Mouse (Mus musculus) intestine, postnatal 0 days (tissue): ENCODE data around the gene Gm28845. TPM values are rescaled to one million over a fixed set of nuclear protein-coding genes. Genes with fewer than 3 reads are reported as not detected.

ENCODE experiments used
- ATAC-seq: fragments of 200-750 bp; cut with Nextera tagmentation; 2 replicates; pipeline ENCODE4 v1.8.0; 2017; ENCODE audit warnings: mild to moderate bottlenecking, moderate TSS enrichment, moderate library complexity
- H3K27ac ChIP-seq: fragments of 300-500 bp; sonication (generic); 2 replicates; pipeline ENCODE4 v1.5.1; 2014; ENCODE audit warnings: mild to moderate bottlenecking, low read depth, low read length, moderate library complexity
- H3K27me3 ChIP-seq: fragments of 300-500 bp; sonication (generic); replicated peaks from 2 replicates; pipeline ENCODE4 v1.6.1; 2014; ENCODE audit warnings: low read length, mixed read lengths; ENCODE audit not compliant: control insufficient read depth, insufficient read depth
- H3K36me3 ChIP-seq: fragments of 300-500 bp; sonication (generic); 2 replicates; pipeline ENCODE4 v1.6.1; 2014; ENCODE audit warnings: mild to moderate bottlenecking, moderate library complexity; ENCODE audit not compliant: control insufficient read depth, insufficient read depth
- H3K4me1 ChIP-seq: fragments of 300-500 bp; sonication (generic); replicated peaks from 2 replicates; pipeline ENCODE4 v1.6.1; 2014; ENCODE audit warnings: antibody characterized with exemption, low read length, mixed read lengths; ENCODE audit not compliant: control insufficient read depth, insufficient read depth
- H3K4me2 ChIP-seq: fragments of 300-500 bp; sonication (generic); replicated peaks from 2 replicates; pipeline ENCODE4 v1.6.1; 2014; ENCODE audit warnings: low read depth, mild to moderate bottlenecking, moderate library complexity
- H3K4me3 ChIP-seq: fragments of 300-500 bp; sonication (generic); 2 replicates; pipeline ENCODE4 v1.5.1; 2014; ENCODE audit warnings: low read depth, low read length
- H3K9ac ChIP-seq: fragments of 300-500 bp; sonication (generic); 2 replicates; pipeline ENCODE4 v1.6.1; 2014; ENCODE audit warnings: mild to moderate bottlenecking, low read depth, low read length
- H3K9me3 ChIP-seq: fragments of 300-500 bp; sonication (generic); 2 replicates; pipeline ENCODE4 v1.6.1; 2016; ENCODE audit warnings: mixed run types; ENCODE audit not compliant: control insufficient read depth
- CTCF ChIP-seq: sonication (generic); IDR thresholded peaks from 2 replicates; pipeline ENCODE4 v1.5.1; 2016; ENCODE audit warnings: low read depth, mild to moderate bottlenecking, control low read depth, antibody characterized with exemption, moderate library complexity
- WGBS: fragments of 180-500 bp; shearing (Covaris S2); extraction: QIAGEN DNeasy Blood & Tissue Kit; methylation state at CpG from one replicate; pipeline ENCODE4 v1.1.7; 2014; 5-methylcytosine and 5-hydroxymethylcytosine counted together
- polyA plus RNA-seq: library from polyadenylated mRNA; unstranded; fragments of >200 nt; fragmentation: Nextera tagmentation; extraction: Ambion mirVana; gene quantifications from 2 replicates; pipeline ENCODE4 v1.2.1, GENCODE M21; 2015

Gene Gm28845
- polyA plus RNA-seq, 1 experiment from 2014 or later, result not detected

- no peaks in the 10 kb centered on the region for H3K36me3 ChIP-seq
- no peak overlapping the region for H3K9ac ChIP-seq
- H3K9me3 ChIP-seq, result no peaks in the 10 kb centered on the region
- 33% methylated on average over 3 of the region's 3 CpGs for WGBS
- no peak overlapping the region for H3K4me2 ChIP-seq
- H3K27ac ChIP-seq, result peak overlapping the region; percentile 51
- ATAC-seq, result peak; percentile 95
- no peak overlapping the region for H3K4me3 ChIP-seq
- no peaks in the 10 kb centered on the region for H3K27me3 ChIP-seq
- no peaks in the 10 kb centered on the region for H3K4me1 ChIP-seq
- no peak for TF ChIP-seq CTCF
Measured at GRCm38 (mm10) chr1:65129634-65130180, 10.3 kb upstream of the Gm28845 start.

- no peaks in the 10 kb centered on the region for H3K27me3 ChIP-seq
- H3K27ac ChIP-seq, result no peak within 1 kb of the TSS
- no peak within 1 kb of the TSS for H3K4me3 ChIP-seq
- no peak for ATAC-seq
- 20% methylated on average over 9 of the region's 9 CpGs for WGBS
- no peaks in the 10 kb centered on the region for H3K36me3 ChIP-seq
- no peaks in the 10 kb centered on the region for H3K9me3 ChIP-seq
- peak within 1 kb of the TSS; percentile 43 for H3K4me2 ChIP-seq
- no peak for TF ChIP-seq CTCF
- H3K9ac ChIP-seq, result no peak within 1 kb of the TSS
- no peaks in the 10 kb centered on the region for H3K4me1 ChIP-seq
Measured at GRCm38 (mm10) chr1:65122574-65123372, 3.4 kb upstream of the Gm28845 start, which contains the start of gene D630023F18Rik. TSS of gene D630023F18Rik (minus strand) at chr1:65123214.

- H3K4me3 ChIP-seq, result no peak overlapping the region
- H3K4me2 ChIP-seq, result no peak overlapping the region
- H3K27ac ChIP-seq, result peak overlapping the region; percentile 94
- 25% methylated on average over 8 of the region's 8 CpGs for WGBS
- H3K36me3 ChIP-seq, result no peaks in the 10 kb centered on the region
- no peaks in the 10 kb centered on the region for H3K4me1 ChIP-seq
- TF ChIP-seq CTCF, result no peak
- ATAC-seq, result peak; percentile 97
- no peaks in the 10 kb centered on the region for H3K9me3 ChIP-seq
- no peaks in the 10 kb centered on the region for H3K27me3 ChIP-seq
- no peak overlapping the region for H3K9ac ChIP-seq
Measured at GRCm38 (mm10) chr1:65118150-65118913, 1.0 kb downstream of the Gm28845 start.

GRCm38 (mm10) chr1:65113536-65114172, 5.7 kb downstream of the Gm28845 start:
- peak; percentile 49; the same call in 1 of the 2 replicates for ATAC-seq
- Histone ChIP-seq H3K4me3 (no peak overlapping the region), H3K4me1 (no peaks in the 10 kb centered on the region), H3K36me3 (no peaks in the 10 kb centered on the region), H3K27me3 (no peaks in the 10 kb centered on the region), H3K9me3 (no peaks in the 10 kb centered on the region), H3K27ac (peak overlapping the region; percentile 64), H3K4me2 (no peak overlapping the region), H3K9ac (no peak overlapping the region)
- 86% methylated on average over 5 of the region's 5 CpGs for whole genome bisulfite sequencing
- no peak for TF ChIP-seq CTCF

- Histone ChIP-seq H3K4me2 (peak overlapping the region; percentile 37; the same call in 1 of the 2 replicates), H3K4me1 (no peaks in the 10 kb centered on the region), H3K4me3 (no peak overlapping the region), H3K36me3 (no peaks in the 10 kb centered on the region), H3K27me3 (no peaks in the 10 kb centered on the region), H3K9me3 (no peaks in the 10 kb centered on the region), H3K9ac (no peak overlapping the region), H3K27ac (peak overlapping the region; percentile 37)
- no peak for ATAC-seq
- WGBS, result 51% methylated on average over 14 of the region's 14 CpGs
- TF ChIP-seq CTCF, result no peak
Measured at GRCm38 (mm10) chr1:65112807-65113196, 6.6 kb downstream of the Gm28845 start.
